Mouse (Mus musculus): ENCODE data around the gene Cbx5.

DNA sequence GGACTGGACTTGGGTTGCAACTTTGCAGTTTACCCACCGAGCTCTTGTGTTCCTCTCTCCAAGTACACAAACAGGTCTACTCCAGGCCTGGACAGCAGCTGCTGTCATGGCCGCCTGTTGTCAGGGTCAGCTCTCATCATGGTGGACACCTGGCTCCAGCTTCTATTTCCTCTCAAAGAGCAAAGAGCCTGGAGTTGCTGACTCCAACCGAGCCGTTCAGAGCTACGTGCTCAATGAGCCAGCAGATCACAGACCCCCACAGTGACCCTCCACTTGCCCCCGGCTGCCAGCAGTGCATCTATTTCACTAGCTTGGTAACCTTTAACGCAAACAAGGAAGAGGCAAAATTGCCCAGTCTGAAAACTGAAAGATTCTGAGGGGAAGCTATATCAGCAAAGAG lies 49.5 kb downstream of the Cbx5 start:
- TF ChIP-seq CTCF (conservative IDR thresholded peaks at IDR 0.05; ENCODE audit: low read length) (no peak), POU5F1 (IDR thresholded peaks at IDR 0.05; ENCODE audit: borderline replicate concordance, low read length) (no peak)

All from E14TG2a.4 (cell line).